Mouse (Mus musculus): Measurements from ENCODE around the gene Gm7073.

Gm7073 gene

GRCm38 (mm10) chrX:60539149-60539548, at the start of gene Gm7073:
Gene Gm7073, minus strand, starts transcription at chrX:60539249.
- no peak for DNase-seq (ENCODE audit: low read depth, low spot score)

DNA sequence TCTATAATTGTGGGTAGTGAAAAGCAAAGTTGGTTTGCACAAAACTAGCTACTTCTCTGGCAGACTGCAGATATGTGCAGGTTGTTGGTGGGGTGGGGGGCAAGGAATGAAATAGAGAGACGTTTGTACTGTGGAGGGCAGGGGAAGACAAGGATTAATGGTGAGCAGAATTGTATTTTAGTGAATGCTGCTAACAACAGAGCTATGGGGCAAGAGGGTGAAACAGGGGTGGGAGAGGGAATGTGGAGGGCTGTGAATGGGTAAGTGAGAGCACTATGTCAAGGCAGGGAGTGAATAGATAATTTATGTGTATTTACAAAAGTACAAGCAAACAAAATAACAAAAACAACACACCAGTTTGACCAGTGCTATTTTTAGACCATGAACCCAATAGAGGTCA, 31.5 kb upstream of the Gm7073 start:
- DNase-seq (ENCODE audit: low read depth, low spot score) = no peak

DNA sequence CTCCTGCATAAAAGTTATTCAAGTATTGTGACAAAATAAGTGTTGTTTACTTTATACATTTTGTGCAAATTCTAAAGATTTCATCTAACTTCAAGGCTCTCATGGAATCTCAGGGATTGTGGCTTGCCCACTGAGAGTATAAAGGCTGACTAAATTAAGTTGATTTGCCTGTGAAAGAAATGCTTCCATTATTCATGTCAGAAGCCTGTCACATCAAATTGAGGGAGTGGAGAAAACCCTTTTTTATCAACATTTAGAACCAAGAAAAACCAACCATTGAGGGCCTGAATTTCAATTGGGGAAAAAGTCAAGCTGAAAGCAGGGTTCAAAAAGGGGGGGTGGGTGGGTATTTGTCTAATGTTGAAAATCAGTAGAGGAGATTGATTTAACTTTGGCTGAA, 30.0 kb upstream of the Gm7073 start:
- no peak for DNase-seq (ENCODE audit: low read depth, low spot score)

DNA sequence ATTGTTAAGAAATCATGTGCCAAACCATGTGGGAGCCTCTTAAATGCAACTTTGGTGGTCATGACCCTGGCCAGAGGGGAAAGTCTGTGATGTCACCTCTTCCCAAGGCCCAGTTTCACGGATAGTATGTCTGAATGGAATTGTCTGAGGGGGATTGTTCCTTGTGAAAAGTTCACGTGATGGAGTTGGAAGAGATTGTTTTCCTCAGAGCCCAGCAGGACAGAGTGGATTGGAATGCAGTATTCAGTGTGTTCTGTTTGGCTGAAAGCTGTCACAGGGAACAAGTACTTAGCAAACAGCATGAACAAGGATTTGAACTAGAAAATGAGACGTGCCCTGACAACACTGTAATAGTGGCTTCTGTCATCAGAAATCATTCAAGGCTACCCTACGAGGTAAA, 16.2 kb upstream of the Gm7073 start:
- no peak for DNase-seq (ENCODE audit: low read depth, low spot score)

DNA sequence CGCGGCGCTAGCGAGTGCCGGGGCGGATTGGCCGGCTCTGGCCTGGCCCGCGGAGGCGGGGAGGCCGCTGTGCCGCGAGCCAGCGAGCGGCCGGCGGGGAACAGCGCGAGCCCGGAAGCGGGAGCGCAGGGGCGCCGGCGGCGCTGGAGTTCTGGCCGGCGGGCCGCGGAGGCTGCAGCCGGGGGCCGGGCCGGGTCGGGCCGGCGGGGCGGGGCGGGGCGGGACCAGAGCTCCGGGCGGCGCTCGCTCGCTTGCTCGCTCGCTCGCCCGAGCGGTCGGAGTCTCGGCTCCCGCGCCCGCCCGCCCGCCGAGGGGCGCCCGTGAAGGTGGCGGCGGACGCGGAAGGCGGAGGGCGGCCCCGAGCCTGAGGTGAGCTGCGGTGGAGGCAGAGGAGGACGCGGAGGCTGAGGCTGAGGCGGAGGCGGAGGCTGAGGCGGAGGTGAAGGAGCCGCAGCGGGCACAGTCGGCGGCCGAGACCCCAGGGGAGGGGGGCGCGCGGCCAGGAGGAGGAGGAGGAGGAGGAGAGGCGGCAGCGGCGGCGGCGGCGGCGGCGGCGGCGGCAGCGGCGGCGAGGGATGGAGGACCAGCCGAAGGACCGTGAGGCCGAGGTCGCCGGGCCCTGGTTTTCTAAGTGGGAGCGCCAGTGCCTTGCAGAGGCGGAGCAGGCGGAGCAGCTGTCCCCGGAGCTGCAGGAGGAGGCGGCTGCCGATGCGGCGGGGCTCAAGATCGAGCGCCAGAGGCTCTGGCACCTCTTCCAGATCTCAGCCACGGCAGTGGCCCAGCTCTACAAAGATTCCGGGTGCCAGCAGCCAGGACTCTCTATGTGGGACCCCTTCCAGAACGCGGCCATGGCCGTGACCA, 8.6 kb upstream of the Gm7073 start:
- no peak for DNase-seq (ENCODE audit: low read depth, low spot score)

GRCm38 (mm10) chrX:60547098-60547443, 8.0 kb upstream of the Gm7073 start:
- DNase-seq (ENCODE audit: low read depth, low spot score) = no peak

- DNase-seq (ENCODE audit: low read depth, low spot score) = no peak
Measured at GRCm38 (mm10) chrX:60545906-60546305, 6.9 kb upstream of the Gm7073 start.

- DNase-seq (ENCODE audit: low read depth, low spot score) = no peak
Measured at GRCm38 (mm10) chrX:60545444-60545843, 6.4 kb upstream of the Gm7073 start.

DNA sequence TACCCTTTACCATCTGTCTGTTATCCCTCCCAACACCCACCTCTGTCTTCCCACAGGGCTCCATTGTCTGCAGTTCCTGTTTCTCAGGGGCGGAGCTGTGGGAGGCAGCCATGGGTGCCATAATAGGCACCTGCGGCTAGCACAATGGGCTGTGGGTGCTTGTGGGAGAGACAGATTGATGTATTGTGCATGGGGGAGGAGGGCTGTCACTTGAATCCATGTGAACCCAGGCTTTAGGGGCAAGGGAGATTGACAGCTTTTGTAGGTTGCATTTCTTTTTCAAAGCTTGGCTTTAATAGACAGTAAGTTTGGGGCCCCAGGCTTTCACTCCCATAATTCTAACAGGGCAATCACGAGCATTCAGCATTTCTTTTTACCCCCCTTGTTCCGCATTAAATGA, 5.0 kb upstream of the Gm7073 start:
- DNase-seq (ENCODE audit: low read depth, low spot score) = no peak

DNA sequence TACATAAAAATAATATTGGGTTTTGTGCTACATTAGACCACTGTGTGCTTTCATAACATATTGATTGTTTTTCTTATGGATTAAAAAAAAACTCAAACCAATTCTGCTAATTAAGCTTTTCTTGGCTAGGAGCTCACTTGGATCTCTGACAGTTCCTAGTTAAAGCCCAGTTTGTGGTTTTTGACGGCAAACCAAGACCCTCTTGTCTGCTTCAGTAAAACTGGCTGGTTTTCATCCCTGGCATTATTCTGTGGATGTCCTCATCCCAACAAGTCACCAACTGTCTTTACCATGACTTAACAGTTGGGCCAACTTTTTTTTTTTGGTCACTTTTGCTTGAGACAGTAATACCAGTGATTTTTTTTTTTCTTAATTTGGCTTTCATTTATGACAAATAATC, 3.9 kb upstream of the Gm7073 start:
- DNase-seq (ENCODE audit: low read depth, low spot score) = no peak

GRCm38 (mm10) chrX:60503995-60504394, 35.1 kb downstream of the Gm7073 start:
- no peak for DNase-seq (ENCODE audit: low read depth, low spot score)

DNA sequence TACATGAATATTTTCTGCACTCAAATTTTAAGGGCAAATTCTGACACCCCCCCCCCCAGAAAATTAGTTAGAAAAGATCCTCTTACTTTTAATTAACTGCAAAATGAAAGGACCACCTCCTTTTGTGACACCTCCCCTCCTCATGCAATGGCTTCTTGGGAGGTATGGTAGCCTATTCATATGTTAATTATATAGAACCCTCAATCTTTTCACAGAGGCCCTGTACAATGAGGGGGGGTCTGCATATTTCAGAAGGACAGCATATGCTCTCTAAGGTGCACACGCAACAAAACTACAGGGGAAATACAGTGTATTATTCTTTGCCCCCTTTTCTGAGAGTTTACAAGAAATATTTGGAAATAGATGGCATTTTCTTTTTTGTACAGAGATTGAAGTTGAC, 41.3 kb downstream of the Gm7073 start:
- no peak for DNase-seq (ENCODE audit: low read depth, low spot score)

DNA sequence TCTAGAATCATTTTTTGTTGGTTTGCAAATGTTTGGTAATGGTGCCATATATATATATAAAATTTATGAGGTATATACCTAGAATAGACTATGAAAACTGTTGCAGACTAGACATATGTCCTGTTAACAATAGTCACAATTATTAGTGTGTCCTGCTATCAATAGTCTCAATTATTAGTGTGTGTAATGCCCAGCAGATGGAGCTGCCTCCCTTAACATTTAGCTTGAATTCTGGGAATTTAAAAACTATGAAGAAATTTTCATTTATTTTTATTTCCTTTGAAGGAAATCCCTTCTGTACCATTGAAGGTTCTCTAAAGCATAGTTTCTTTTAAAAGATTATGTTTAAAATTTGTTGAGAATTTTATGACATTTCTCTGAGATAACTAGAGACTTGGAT, 43.7 kb downstream of the Gm7073 start:
- no peak for DNase-seq (ENCODE audit: low read depth, low spot score)

- no peak for DNase-seq (ENCODE audit: low read depth, low spot score)
Measured at GRCm38 (mm10) chrX:60463786-60464185, 75.3 kb downstream of the Gm7073 start.

DNA sequence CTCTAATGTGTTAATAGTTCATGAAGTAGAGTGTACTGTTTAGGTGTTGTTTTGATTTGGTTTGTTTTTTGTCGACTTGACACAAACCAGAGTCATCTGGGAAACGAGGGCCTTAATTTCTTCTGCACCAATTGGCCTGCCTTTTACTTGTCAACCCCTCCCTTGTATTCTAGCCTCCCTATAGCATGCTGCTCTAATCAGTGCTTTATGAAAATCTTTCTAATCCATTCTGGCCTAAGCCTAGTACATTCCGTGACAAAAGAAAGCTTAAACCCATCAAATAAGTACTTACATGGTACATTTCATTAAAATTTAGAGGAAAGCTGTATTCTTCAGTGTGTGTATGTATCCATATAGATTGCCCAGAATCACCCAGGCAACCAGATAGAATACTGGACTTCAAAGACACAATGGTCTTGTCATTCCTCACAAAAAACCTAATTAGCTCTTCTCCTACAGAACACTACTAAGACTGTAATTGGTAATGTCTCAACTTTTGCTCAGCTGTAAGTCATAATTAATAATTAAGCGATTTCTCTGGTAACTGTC, 124.4 kb downstream of the Gm7073 start:
- no peak for DNase-seq (ENCODE audit: low read depth, low spot score)

- DNase-seq (ENCODE audit: low read depth, low spot score) = no peak
Measured at GRCm38 (mm10) chrX:60405681-60406080, 133.4 kb downstream of the Gm7073 start.

DNA sequence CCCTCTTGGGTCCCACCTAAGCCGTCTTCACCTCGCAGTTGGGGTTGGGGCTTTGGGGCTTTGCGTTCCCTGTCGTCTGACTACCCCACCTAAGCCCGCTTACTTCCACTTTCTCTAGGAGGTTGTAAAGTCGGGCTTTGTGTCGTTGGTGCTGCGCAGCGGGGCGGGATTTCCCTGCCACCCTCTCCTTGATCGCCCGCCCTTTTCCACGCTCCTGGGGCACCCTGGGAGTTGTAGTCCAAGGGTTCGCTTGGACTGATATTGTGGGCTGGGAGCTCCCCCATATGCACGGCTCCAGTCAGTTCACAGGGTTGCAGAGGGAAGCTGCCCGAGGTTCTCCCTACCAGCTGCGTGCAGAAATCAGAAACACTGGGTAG, 134.4 kb downstream of the Gm7073 start:
- DNase-seq (ENCODE audit: low read depth, low spot score) = peak; percentile 70

GRCm38 (mm10) chrX:60403764-60404667, 135.0 kb downstream of the Gm7073 start:
- DNase-seq (ENCODE audit: low read depth, low spot score) = peak; percentile 47

- no peak for DNase-seq (ENCODE audit: low read depth, low spot score)
Measured at GRCm38 (mm10) chrX:60403062-60403763, 135.8 kb downstream of the Gm7073 start.

GRCm38 (mm10) chrX:60394292-60394691, 144.8 kb downstream of the Gm7073 start:
- no peak for DNase-seq (ENCODE audit: low read depth, low spot score)

GRCm38 (mm10) chrX:60386852-60387251, 152.2 kb downstream of the Gm7073 start:
- DNase-seq (ENCODE audit: low read depth, low spot score) = no peak

Data from c-Kit-negative CD71-positive TER-119-positive erythroid progenitor cells, embryonic 14.5 days (primary cell).